Mouse (Mus musculus) ES-E14 (cell line): ENCODE data around the gene Cmip. TPM values are rescaled to one million over a fixed set of nuclear protein-coding genes. Genes with fewer than 3 reads are reported as not detected.

Experiments used
- DNase-seq: peaks from one replicate; pipeline ENCODE4 v3.0.0-alpha.2; 2013; ENCODE audit warnings: low read depth, low spot score
- H3K27ac ChIP-seq: 2 replicates; pipeline ENCODE4 v1.5.1; 2012; ENCODE audit warnings: low read depth, mild to moderate bottlenecking, low read length, moderate library complexity, mixed read lengths; ENCODE audit not compliant: poor library complexity, insufficient read depth, severe bottlenecking
- H3K36me3 ChIP-seq: 2 replicates; pipeline ENCODE4 v1.6.1; 2012; ENCODE audit warnings: mild to moderate bottlenecking, low read length, moderate library complexity, mixed read lengths; ENCODE audit not compliant: control insufficient read depth, poor library complexity, insufficient read depth, severe bottlenecking
- H3K4me1 ChIP-seq, 2 experiments: fragments of 150-350 bp in 1 of 2; sonication (generic) in 1 of 2; 2 replicates each; pipeline ENCODE4 v1.6.1; 2012; ENCODE audit warnings: low read length in 2 of 2, mild to moderate bottlenecking in 1 of 2, mixed read lengths in 1 of 2; ENCODE audit not compliant: control insufficient read depth in 2 of 2, insufficient read depth in 2 of 2, poor library complexity in 1 of 2
- H3K4me3 ChIP-seq, 2 experiments: fragments of 150-350 bp in 1 of 2; sonication (generic) in 1 of 2; 2 replicates each; pipeline ENCODE4 v1.5.1; 2012; ENCODE audit warnings: low read length in 2 of 2, low read depth in 1 of 2, mild to moderate bottlenecking in 1 of 2, mixed read lengths in 1 of 2; ENCODE audit not compliant: insufficient read depth in 1 of 2, poor library complexity in 1 of 2, severe bottlenecking in 1 of 2
- H3K9ac ChIP-seq: 2 replicates; pipeline ENCODE4 v1.6.1; 2012; ENCODE audit warnings: low read depth, mild to moderate bottlenecking, low read length, mixed read lengths; ENCODE audit not compliant: poor library complexity, insufficient read depth, severe bottlenecking
- H3K9me3 ChIP-seq: fragments of 150-350 bp; sonication (generic); 2 replicates; pipeline ENCODE4 v1.6.1; 2012; ENCODE audit warnings: low read depth, mild to moderate bottlenecking, low read length; ENCODE audit not compliant: control insufficient read depth, insufficient read depth
- CHD2 ChIP-seq: IDR thresholded peaks from 2 replicates; pipeline ENCODE4 v1.6.1; 2014; ENCODE audit warnings: mild to moderate bottlenecking, low read depth, low read length, inconsistent platforms
- HCFC1 ChIP-seq: IDR thresholded peaks from 2 replicates; pipeline ENCODE4 v1.6.1; 2012; ENCODE audit warnings: low read length, inconsistent platforms, borderline replicate concordance; ENCODE audit not compliant: insufficient read depth
- MAFK ChIP-seq: IDR thresholded peaks from 2 replicates; pipeline ENCODE4 v1.6.1; 2014; ENCODE audit warnings: mild to moderate bottlenecking, low read depth, low read length, inconsistent platforms; ENCODE audit not compliant: insufficient read depth
- ZC3H11A ChIP-seq: IDR thresholded peaks from 2 replicates; pipeline ENCODE4 v1.6.1; 2012; ENCODE audit warnings: low read depth, mild to moderate bottlenecking, inconsistent platforms, low read length, borderline replicate concordance
- ZNF384 ChIP-seq: IDR thresholded peaks from 2 replicates; pipeline ENCODE4 v1.6.1; 2012; ENCODE audit warnings: low read depth, low read length, inconsistent platforms
- in situ Hi-C, 2 experiments: fragments of 600-800 bp; cut with MboI; formaldehyde crosslinking; loops; one replicate each; pipeline ENCODE4 v1.15.1; 2025; ENCODE audit warnings: low sequenced_read_pairs in 2 of 2, inconsistent platforms in 1 of 2; ENCODE audit not compliant: unreplicated experiment in 2 of 2
- total RNA-seq: library from RNA; depleted of rRNA; stranded (reverse); fragments of 300-350 nt; gene quantifications from 2 replicates; pipeline ENCODE4 v1.2.3, GENCODE M21; 2012

The Cmip gene
- total RNA-seq, 1 experiment: 26.3 TPM

- H3K27ac ChIP-seq: no peak overlapping the region
- in situ Hi-C loops: no loop called here
- TF ChIP-seq ZC3H11A (no peak), HCFC1 (no peak), CHD2 (no peak), MAFK (no peak), ZNF384 (no peak)
- no peak overlapping the region for H3K4me3 ChIP-seq
- H3K4me1 ChIP-seq: no peaks in the 10 kb centered on the region
- H3K9me3 ChIP-seq: no peaks in the 10 kb centered on the region
- no peak for DNase-seq
- no peaks in the 10 kb centered on the region for H3K36me3 ChIP-seq
- no peak overlapping the region for H3K9ac ChIP-seq
These were observed 228.5 kb downstream of the Cmip start for GRCm38 (mm10) chr8:117485316-117485715.

- DNase-seq: no peak
- Histone ChIP-seq H3K4me1 (peaks cover 2 to 3% of the 10 kb centered on the region in 2 experiments; a peak in 2 of 4 replicates), H3K9me3 (no peaks in the 10 kb centered on the region), H3K27ac (no peak overlapping the region), H3K36me3 (no peaks in the 10 kb centered on the region), H3K9ac (no peak overlapping the region), H3K4me3 (no peak overlapping the region)
- in situ Hi-C loops: no loop called here
- TF ChIP-seq ZNF384 (no peak), HCFC1 (no peak), CHD2 (no peak), ZC3H11A (no peak), MAFK (no peak)
These were observed 231.6 kb downstream of the Cmip start for GRCm38 (mm10) chr8:117488246-117489005.

- peak; percentile 65 for DNase-seq
- Histone ChIP-seq H3K4me3 (no peak overlapping the region), H3K36me3 (no peaks in the 10 kb centered on the region), H3K9ac (no peak overlapping the region), H3K4me1 (peaks cover 2 to 12% of the 10 kb centered on the region in 2 experiments; a peak in 2 of 4 replicates), H3K9me3 (no peaks in the 10 kb centered on the region), H3K27ac (peak overlapping the region; percentile 16; the same call in 1 of the 2 replicates)
- TF ChIP-seq MAFK (no peak), ZC3H11A (no peak), HCFC1 (no peak), CHD2 (no peak), ZNF384 (no peak)
- in situ Hi-C loops: no loop called here
These were observed 236.7 kb downstream of the Cmip start for GRCm38 (mm10) chr8:117493543-117493942.

GRCm38 (mm10) chr8:117494874-117495273 is 238.0 kb downstream of the Cmip start:
- no peak overlapping the region for H3K4me3 ChIP-seq
- DNase-seq: no peak
- in situ Hi-C loops: no loop called here
- no peaks in the 10 kb centered on the region for H3K9me3 ChIP-seq
- H3K36me3 ChIP-seq: no peaks in the 10 kb centered on the region
- no peak overlapping the region for H3K9ac ChIP-seq
- TF ChIP-seq CHD2: no peak
- no peak for TF ChIP-seq HCFC1
- TF ChIP-seq MAFK: no peak
- H3K4me1 ChIP-seq: peaks cover 2 to 14% of the 10 kb centered on the region in 2 experiments; a peak in 2 of 4 replicates
- no peak overlapping the region for H3K27ac ChIP-seq
